Mouse (Mus musculus) hematopoietic stem cell, adult 5-6 weeks (primary cell): Measurements from ENCODE around the gene Zswim4. TPM values are rescaled to one million over a fixed set of nuclear protein-coding genes. Genes with fewer than 3 reads are reported as not detected.

Experiments used
- ATAC-seq, 2 experiments: fragments of 125-278 bp in 1 of 2; replicated peaks in 1 of 2; 2 replicates each; pipeline ENCODE4 v1.8.0; 2016 to 2017; ENCODE audit warnings: inconsistent platforms in 2 of 2, mild to moderate bottlenecking in 2 of 2, moderate number of reproducible peaks in 2 of 2, low read depth in 1 of 2, moderate TSS enrichment in 1 of 2; ENCODE audit not compliant: low FRiP score in 2 of 2, poor library complexity in 2 of 2, severe bottlenecking in 2 of 2, insufficient read depth in 1 of 2, low TSS enrichment in 1 of 2
- total RNA-seq: library from RNA; stranded (forward); fragments of 172-1452, 232-1000 nt; gene quantifications from 2 replicates; pipeline ENCODE4 v1.2.3, GENCODE M21; 2017

The Zswim4 gene
- total RNA-seq: 6.8 and 13.4 TPM in 2 replicates

GRCm38 (mm10) chr8:84236998-84237473 lies at the start of gene Zswim4:
Gene Zswim4, minus strand, starts transcription at chr8:84237055.
- peak; percentile 96 to 98 for ATAC-seq

GRCm38 (mm10) chr8:84285665-84286064 lies 48.8 kb upstream of the Zswim4 start:
- peak; percentile 73 to 83; a peak in 3 of 4 replicates for ATAC-seq

- ATAC-seq: no peak
Measured at GRCm38 (mm10) chr8:84284608-84285063, 47.8 kb upstream of the Zswim4 start.

- ATAC-seq: no peak
Measured at GRCm38 (mm10) chr8:84280777-84281176, 43.9 kb upstream of the Zswim4 start.

DNA sequence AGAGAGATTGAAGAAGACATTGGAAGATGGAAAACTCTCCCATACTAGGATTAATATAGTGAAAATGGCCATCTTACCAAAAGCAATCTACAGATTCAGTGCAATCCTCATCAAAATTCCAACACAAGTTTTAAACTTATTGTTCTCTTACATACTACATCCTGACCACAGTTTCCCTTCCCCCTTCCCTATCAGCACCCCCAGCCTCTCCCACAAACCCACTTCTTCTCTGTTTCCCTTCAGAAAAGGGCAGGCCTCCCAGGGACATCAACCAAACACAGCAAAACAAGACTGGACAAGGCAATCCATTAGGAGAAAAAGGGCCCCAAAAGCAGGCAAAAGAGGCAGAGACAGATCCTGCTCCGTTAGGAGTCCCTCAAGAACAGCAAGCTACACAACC lies 39.6 kb upstream of the Zswim4 start:
- ATAC-seq: peak in 1 of 2 experiments; percentile 32; a peak in 1 of 4 replicates

- ATAC-seq: no peak
Measured at GRCm38 (mm10) chr8:84273968-84274367, 37.1 kb upstream of the Zswim4 start.

DNA sequence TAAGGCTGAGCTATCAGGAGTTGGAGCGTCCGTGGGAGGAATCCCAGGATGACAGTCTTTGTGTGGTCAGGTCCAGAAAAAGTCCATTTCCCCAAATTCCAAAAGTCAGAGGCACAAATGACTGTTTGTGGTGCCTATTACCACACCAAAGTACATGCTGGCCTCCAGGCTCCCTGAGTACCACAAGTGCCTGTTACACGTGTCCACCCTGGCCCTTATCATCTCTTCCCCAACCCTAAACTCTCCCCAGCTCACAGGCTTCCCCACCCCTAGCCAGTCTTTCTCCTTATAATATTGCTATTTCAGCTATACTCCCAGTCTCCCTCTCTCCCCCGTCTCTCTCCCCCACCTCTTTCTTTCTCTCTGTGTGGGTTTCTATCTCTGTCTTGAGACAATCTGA lies 35.4 kb upstream of the Zswim4 start:
- ATAC-seq: no peak

DNA sequence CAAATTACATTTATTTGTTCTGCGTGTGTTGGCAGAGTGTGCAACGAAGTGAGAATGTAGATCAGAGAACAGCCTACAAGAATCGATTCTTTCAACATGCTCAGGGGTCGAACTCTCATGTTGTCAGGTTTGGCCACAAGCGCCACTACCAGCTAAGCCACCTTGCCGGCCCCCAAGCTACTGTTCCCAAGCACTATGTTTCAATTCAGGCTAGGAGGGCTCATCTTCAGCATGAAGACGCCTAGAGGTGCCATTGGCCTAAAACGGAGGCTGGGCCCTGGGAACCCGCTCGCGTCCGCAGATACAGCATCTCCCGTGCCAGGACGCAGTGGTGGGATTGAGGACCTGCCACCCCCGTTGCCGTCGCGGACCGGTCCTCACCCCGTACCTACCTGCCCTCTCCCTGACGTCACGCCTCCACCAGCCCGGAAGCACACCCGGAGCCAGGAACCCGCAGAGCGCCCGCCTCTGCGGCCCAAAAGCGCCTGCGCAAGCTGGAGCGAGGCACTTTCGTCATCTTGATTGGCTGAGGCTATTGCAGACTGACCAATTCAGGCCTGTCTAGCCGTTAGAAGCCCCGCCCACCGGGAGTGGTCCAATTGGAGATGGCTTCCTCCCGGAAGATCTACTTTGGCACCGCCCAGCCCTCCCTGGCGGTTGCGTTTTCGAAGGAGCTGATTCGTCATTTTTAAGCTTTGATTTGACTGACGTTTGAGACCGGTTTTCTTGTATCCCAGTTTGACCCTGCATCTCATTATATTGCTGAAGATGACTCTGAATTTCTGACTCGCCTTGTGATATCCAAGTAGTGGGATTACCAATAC lies 33.3 kb upstream of the Zswim4 start, which contains the start of gene Ccdc130:
Gene Ccdc130, minus strand, starts transcription at position 431 of the 824 bp plus-strand sequence.
- ATAC-seq: peak; percentile 97 to 98

DNA sequence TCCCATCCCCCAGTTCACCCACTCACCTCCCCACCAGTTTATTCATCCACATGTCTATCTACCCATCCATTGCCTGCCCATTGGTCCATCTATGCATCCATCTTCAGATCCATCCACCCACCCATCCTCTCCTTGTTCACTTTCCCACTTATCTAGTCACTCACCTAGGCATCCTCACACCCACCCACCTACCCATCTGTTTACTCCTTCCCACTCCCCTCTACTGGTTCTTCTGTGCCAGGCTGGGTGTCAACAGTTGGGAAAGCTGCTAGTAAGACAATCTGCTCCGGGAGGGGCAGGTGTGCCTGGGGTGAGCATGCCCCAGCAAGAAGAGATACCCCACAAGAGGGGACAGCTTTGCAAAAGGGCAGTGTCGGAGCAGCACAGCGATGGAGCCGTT lies 24.2 kb upstream of the Zswim4 start:
- ATAC-seq: no peak

GRCm38 (mm10) chr8:84256822-84257610 lies 20.2 kb upstream of the Zswim4 start, which contains the start of gene Mri1:
Gene Mri1, minus strand, starts transcription at chr8:84257326.
- ATAC-seq: peak; percentile 79 to 83

GRCm38 (mm10) chr8:84256458-84256821 lies 19.6 kb upstream of the Zswim4 start:
- ATAC-seq: peak; percentile 14 to 44; a peak in 2 of 4 replicates

- ATAC-seq: no peak
Measured at GRCm38 (mm10) chr8:84255858-84256257, 19.0 kb upstream of the Zswim4 start.

DNA sequence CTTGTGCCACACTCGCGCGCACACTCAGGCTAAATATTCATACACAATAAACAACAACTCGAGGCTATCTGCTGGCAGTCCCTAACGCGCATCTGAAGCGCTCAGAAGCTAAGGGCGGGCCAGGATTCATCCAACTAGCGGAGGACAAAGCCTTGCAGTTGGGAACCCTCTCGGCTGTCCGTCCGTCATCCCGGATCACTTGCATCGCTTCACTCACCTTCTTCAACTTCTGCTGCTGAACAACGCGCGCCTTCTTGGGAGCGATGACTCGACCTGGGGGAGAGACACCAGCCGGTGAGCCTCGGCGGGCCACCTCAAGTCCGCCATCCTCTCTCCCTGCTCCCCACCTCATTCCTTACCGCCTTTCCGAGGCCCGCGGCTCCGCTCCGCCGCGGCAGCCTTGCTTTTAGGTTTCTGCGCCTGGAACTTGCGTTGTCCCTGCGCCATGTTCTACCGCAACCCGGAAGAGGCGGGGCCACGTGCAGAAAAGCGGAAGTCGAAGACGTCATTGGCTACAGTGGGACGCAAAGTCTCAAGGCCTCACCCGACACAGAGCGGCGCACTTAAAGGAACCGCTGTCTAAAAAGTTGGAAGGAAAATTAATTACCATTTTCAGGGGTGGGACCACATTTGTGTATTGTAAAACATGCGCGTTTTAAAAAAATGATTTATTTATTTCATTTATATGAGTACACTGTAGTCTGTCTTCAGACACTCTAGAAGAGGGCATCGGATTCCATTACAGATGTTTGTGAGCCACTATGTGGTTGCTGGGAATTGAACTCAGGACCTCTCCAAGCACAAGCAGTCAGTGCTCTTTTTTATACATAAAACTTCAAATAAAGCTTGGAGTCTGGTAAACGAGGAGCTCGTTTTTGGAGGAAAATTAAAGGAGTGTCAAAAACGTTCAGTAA lies 12.7 kb upstream of the Zswim4 start, which contains the start of gene D8Ertd738e:
Gene D8Ertd738e, minus strand, starts transcription at position 463 of the 914 bp plus-strand sequence.
- ATAC-seq: peak; percentile 97 to 98

GRCm38 (mm10) chr8:84241821-84242220 lies 5.0 kb upstream of the Zswim4 start:
- no peak for ATAC-seq

DNA sequence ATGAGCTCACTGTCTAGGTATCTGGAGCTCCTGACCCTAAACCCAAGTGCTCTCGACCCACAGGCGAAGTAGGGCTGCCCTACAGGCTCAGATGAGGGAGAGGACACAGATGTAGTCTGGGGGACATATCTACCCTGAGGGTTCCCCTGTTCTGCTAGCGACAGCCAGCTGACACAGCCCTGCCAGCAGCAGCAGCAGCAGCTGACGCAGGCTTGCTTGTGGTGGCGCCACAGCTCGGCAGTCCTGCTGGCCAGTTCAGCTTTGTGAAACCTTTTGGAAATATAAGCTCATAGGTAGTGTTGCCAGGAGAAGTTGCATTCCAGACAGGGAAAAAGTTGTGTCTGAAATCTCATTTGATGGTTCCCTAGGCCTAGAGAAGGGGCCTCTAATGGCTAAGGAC lies 4.3 kb upstream of the Zswim4 start:
- no peak for ATAC-seq

DNA sequence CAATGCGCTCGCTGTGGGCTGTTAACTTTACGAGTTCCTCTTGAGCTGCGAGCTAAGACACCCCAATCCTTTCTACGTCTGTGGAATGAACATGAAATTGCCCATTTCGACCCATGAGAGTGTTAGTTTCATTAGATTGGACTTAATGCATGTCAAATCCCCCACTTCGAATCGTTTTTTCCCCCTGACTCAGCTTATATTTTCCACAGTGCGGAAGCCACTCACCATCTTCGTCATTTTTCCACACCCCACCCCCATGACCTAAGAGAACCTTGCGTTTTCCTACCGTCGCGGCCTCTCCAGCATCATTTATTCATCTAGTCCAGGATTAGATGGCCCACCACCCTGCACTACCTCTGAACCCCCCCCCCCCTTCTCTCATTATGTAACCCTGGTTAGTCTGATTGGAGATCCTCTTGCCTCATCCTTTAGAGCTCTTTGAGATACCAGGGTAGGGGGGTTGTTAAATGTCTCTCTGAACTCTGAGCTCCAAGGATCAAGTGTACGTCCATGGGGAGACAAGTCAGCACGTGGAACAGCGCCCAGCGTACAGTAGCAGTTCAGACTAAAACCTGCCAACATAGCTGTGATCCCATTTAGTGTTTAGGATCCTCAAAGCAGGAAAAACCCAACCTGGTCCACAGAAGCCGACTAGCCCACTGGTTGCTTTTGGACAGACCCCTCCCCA lies 831 bp upstream of the Zswim4 start:
- ATAC-seq: peak; percentile 22 to 24; a peak in 3 of 4 replicates
